Comparison of ENCODE assay signal across 34 mouse cellular contexts in genomic region chr2:13469641-13470040, GRCm38 (mm10). TPM values are rescaled to one million over a fixed set of nuclear protein-coding genes. Genes with fewer than 3 reads are reported as not detected.
"Had no signal": no experiment of that assay in that cellular context is flagged by ENCODE, and none has a peak within 500 bp of the region (broad histone marks: within the 10 kb centered on the region; RNA-seq: fewer than 3 reads in every experiment).

No protein-coding gene starts in this region.

- H3K27me3 ChIP-seq: heart, embryonic 12.5 days; heart, embryonic 13.5 days; heart, embryonic 15.5 days; hindbrain, embryonic 12.5 days; hindbrain, embryonic 13.5 days; hindbrain, embryonic 15.5 days; kidney, embryonic 15.5 days had no signal

- H3K9me3 ChIP-seq: heart, embryonic 10.5 days; heart, embryonic 12.5 days; heart, embryonic 13.5 days; heart, embryonic 15.5 days; hindbrain, embryonic 10.5 days; hindbrain, embryonic 12.5 days; hindbrain, embryonic 13.5 days; hindbrain, embryonic 15.5 days; kidney, embryonic 15.5 days had no signal

- DNase-seq: heart, postnatal 10 days; heart, postnatal 14 days; heart, postnatal 36 days; heart, postnatal 4 days; kidney, adult 11 months; kidney, adult 18-20 months; kidney, adult 2 months; kidney, adult 8-10 months; kidney, adult 9 months; kidney, postnatal 10 days; kidney, postnatal 14 days; kidney, postnatal 25 days; kidney, postnatal 36 days; kidney, postnatal 4 days; layer of hippocampus, adult 9-11 months; layer of hippocampus, postnatal 36 days had no signal

- H3K4me2 ChIP-seq: heart, embryonic 11.5 days; heart, embryonic 12.5 days; heart, embryonic 13.5 days; heart, embryonic 15.5 days; hindbrain, embryonic 12.5 days; hindbrain, embryonic 13.5 days; hindbrain, embryonic 14.5 days; hindbrain, embryonic 15.5 days; kidney, embryonic 15.5 days had no signal

- H3K27ac ChIP-seq: heart, embryonic 10.5 days; heart, embryonic 13.5 days; heart, embryonic 15.5 days; hindbrain, embryonic 10.5 days; hindbrain, embryonic 12.5 days; hindbrain, embryonic 13.5 days; hindbrain, embryonic 14.5 days; hindbrain, embryonic 15.5 days; hindbrain, postnatal 0 days; kidney, embryonic 15.5 days; kidney, postnatal 0 days; layer of hippocampus, adult 2 months; left cerebral cortex, adult 2 months had no signal

- ATAC-seq: hindbrain, embryonic 16.5 days; hindbrain, postnatal 0 days; inflammation-experienced regulatory T-cells, adult 6 months had no signal

- H3K9ac ChIP-seq: heart, embryonic 12.5 days; heart, embryonic 13.5 days; heart, embryonic 15.5 days; hindbrain, embryonic 12.5 days; hindbrain, embryonic 13.5 days; hindbrain, embryonic 14.5 days; hindbrain, embryonic 15.5 days; kidney, embryonic 15.5 days had no signal

- H3K36me3 ChIP-seq: heart, embryonic 10.5 days; heart, embryonic 12.5 days; heart, embryonic 13.5 days; heart, embryonic 15.5 days; hindbrain, embryonic 10.5 days; hindbrain, embryonic 12.5 days; hindbrain, embryonic 13.5 days; hindbrain, embryonic 15.5 days; kidney, embryonic 15.5 days had no signal

- H3K4me1 ChIP-seq: heart, embryonic 10.5 days; heart, embryonic 12.5 days; heart, embryonic 13.5 days; heart, embryonic 15.5 days; hindbrain, embryonic 12.5 days; hindbrain, embryonic 13.5 days; hindbrain, embryonic 15.5 days; kidney, embryonic 15.5 days had no signal

- H3K4me3 ChIP-seq: heart, embryonic 10.5 days; heart, embryonic 12.5 days; heart, embryonic 13.5 days; heart, embryonic 15.5 days; hindbrain, embryonic 10.5 days; hindbrain, embryonic 12.5 days; hindbrain, embryonic 13.5 days; hindbrain, embryonic 15.5 days; kidney, embryonic 15.5 days; layer of hippocampus, adult 2 months; left cerebral cortex, adult 2 months had no signal

RNA-seq across cellular contexts. Expression of gene Cubn, which starts 22.0 kb away (rescaled TPM):
- total RNA-seq: hematopoietic stem cell, adult 5-6 weeks had no signal
